Mouse (Mus musculus) urinary bladder, postnatal 25 days (tissue): ENCODE measurements around the gene Sp100.

Experiments used
- DNase-seq: peaks from one replicate; pipeline ENCODE4 v3.0.0; 2022; ENCODE audit warnings: low spot score

Gene Sp100

GRCm38 (mm10) chr1:85702531-85702930 lies 52.7 kb downstream of the Sp100 start:
- no peak for DNase-seq

DNA sequence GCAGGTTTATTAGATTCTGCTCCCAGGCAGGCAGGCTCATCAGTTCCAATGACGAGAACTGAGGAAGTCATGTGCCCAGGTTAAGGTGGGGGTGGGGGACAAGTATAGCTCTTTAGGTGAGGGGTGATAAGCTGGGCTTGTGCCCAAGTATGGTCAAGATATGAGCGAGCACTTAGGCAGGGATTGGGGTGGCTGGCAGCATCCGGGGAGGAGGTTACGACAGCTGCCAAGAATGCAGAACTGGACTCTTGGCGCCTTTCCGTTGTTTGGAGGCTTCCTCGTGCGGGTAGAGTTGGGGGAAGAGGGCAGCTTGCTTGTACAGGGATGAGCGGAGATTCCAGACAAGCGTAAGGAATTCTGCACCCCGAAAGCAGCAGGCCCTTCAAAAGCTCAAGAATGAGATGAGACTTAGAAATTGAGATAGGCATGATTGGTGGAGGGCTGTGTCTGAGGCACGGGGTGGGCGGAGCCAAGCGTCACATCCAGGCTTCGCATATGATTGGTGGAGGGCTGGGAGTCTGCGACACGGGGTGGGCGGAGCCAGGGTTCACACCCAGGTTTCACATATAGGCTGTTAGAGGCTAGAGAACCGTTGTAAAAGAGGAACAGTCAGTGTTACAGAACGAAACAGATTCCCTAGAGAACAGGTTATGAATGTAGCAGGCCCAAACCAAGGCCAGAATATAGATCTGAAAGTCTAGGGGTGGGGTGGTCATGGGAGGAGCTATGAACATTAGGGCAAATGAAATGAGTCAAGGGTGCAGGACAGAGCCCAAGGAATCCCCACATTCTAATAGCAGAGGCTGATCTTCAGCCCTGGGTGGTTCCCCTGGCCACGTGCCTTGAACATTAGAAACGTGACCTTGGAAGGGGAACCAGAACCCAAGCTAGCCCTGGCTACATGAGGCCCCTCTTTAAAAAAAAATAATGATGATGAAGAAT lies 53.7 kb downstream of the Sp100 start:
- peak; percentile 71 for DNase-seq

DNA sequence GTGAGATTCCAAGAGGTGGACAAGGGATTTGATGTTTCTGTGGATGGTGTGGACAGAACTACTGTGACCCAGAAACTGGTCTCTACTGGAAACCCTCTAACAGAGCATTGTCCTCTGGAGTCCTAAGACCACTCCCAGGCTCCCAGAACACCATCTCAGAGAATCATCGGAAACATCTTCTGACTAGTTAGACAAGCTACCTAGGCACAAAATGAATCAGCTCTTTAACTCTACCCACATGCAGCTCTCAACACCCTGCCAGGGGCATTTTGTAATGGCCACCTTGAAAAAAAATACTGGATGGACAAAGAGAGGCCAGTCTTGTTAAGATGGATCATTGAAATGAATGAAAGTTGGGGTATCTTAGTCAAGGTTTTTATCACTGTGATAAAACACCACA lies 55.8 kb downstream of the Sp100 start:
- DNase-seq = no peak

DNA sequence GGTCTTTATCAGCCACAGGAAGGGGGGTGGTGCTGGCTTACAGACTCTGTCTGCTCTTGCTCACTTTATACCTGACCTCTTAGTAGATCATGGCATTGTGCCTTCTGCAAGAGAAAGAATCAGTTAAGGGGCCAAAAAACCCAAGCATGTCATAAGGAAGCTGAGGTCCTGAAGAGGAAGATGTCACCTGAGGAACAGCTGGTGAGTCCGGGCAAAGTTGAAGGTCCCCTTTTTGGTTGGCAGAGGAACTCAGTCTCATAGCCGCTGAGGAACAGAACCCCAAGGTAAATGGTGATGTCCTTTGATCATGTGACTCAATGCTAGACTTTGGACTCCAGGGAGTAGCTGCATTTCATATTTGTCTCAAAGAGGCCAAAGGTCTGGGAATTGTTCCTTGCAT lies 57.0 kb downstream of the Sp100 start:
- DNase-seq = no peak

GRCm38 (mm10) chr1:85714501-85714900 lies 64.7 kb downstream of the Sp100 start:
- no peak for DNase-seq

- DNase-seq = no peak
Observed at GRCm38 (mm10) chr1:85716447-85717027, 66.7 kb downstream of the Sp100 start.

- DNase-seq = no peak
Observed at GRCm38 (mm10) chr1:85719049-85719448, 69.3 kb downstream of the Sp100 start.

- DNase-seq = no peak
Observed at GRCm38 (mm10) chr1:85720220-85720893, 70.6 kb downstream of the Sp100 start.

DNA sequence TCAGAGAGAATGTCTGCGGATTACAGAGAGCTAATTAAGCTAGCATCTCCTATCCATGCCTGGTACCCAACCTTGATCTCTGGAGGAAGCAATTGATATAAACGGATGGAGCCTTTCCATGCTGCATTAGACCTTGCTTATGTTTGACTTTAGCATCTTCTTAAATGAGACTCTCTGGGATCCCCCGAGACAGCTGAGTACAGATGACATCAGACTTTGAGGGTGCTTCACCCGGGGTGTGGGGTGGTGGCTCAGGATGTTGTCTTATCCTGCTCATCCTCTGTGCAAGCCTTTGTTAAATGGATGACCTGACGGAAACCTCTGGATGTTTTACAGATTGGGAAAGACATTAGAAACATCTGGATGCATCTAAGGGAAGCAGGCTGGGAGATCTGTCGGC lies 80.7 kb downstream of the Sp100 start:
- DNase-seq = no peak

DNA sequence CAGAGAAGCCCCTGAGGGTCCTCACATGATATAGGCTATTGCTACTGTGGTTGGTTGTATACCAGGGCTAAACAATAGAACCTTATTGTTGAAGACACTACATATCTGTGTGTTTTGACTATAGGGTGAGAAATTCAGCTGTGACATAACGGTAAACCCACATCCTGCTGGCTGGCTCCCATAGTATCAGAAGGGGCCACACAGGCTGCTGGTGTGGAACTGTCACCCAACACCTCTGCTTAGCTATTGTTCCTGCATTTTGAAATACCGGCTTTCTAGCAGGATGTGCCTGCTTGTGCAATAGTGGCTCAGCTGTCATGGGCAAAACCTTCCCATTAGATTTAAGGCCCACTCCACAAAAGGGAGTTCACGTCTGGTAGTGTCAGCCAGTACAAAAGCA lies 82.8 kb downstream of the Sp100 start:
- no peak for DNase-seq

DNA sequence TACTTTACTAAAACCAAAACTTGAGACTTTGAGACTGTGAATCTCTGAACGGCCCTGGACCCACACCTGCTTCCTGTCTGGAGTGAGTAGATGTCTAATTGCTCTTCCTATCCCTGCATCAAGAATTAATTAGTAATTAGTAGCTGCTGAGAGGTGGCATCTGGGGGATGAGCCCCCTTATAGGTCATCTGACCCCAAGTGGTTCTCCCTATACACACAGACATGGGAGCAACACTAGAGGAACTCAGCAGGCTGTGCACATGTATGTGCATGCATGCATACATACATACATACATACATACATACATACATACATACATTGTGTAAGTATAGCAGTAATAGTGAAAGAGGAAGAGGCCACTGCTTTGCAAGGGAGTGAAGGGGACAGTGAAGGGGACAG lies 84.7 kb downstream of the Sp100 start:
- no peak for DNase-seq

DNA sequence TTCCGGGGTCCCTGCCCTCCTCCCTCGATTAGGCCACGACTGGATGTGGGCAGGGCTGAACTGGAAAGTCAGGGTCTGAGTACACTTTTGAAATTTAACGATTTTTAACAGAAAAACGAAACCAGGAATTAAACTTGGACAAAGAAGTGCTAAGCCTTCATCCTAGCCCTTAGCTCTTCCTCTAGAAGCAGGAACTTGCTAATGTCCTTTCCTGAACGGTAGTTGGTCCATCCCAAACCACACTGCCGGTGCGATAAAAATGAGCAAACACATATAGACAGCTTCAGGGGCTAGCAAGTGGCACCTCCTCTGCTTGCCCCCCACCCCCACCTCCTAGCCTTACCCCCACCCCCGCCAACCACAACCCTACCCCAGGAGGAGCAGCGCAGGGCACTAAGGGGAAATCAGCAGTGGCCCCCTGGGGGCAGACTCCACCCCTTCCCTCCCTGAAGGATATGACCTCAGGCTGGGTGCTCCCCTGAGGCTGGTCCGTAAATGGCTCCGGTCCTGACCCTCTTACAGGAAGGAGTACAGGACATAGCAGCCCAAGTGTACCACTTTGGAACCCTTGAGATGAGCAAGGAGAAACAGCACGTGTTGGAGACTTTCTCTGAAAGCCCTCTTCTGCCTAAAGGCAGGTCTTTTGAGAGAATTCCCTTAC lies 85.8 kb downstream of the Sp100 start:
- no peak for DNase-seq

DNA sequence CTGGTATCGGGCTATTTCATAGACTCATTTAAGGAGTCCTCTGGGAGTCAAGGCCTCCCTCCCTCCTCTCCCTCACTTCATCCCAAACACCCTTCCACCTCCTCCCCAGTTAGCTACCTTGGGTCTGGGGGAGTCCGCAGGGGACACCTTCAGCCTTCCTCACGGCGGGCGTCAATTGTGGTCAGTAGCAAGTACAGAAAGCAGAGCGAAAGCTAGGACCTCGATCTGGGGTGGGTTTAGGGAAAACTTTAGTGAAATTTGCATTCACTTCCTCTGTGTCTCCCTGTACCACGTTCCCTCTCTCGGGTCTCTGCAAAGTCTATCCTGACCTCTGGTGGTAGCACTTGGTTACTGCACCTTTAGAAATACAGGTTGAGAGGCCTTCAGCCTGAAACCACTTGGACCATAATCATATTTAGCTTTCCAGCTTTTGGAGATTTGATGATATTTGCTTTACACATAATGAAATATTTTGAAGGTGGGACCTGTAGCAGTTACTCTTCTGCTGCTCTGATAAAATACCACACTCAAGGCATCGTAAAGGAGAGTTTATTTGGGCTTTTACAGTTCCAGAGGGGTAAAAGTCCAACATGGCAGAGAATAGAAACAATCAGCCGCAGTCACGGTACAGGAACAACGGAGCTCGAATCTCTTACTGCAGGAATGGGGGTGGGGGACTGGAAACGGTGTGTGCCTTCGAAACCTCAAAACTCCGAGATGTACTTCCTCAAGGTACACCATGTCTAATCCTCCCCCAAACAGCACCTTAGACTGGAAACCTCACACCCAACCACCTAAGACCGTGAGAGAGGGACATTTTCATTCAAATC lies 86.8 kb downstream of the Sp100 start:
- DNase-seq = peak; percentile 68

DNA sequence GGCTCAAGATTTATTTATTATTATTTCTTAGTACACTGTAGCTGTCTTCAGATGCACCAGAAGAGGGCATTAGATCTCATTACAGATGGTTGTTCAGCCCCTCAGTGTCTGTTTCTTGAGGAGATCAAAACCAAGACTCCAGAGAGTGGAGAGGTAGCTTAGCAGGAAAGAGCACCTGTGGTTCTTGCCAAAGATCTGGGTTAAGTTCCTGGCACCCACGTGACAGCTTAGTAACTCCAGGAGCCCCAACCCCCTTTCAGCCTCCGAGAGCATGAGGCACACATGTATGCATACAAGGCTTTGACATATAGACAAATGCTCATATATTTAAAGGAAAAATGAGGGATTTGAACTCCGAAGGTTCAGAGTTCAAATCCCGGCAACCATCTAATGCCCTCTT lies 89.2 kb downstream of the Sp100 start:
- DNase-seq = no peak

- DNase-seq = no peak
Observed at GRCm38 (mm10) chr1:85739819-85740218, 90.0 kb downstream of the Sp100 start.

DNA sequence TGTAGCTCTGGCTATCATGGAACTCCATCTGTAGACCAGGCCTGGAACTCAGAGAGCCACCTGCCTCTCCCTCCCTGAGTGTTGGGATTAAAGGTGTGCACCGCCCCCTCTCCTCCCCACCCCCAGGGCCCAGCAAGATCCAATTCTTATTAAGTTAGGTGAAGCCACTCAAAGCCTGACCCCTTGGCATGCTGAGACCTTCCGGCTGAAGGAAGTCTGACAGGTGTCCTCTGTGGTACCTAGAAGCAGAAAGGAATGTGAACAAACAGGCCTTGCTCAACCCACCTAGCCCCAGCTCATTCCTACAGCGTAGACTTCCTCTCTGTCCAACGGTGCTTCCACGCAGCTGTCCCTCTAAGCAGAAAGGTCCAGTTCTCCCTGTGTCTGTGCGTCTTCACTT lies 91.1 kb downstream of the Sp100 start:
- no peak for DNase-seq

DNA sequence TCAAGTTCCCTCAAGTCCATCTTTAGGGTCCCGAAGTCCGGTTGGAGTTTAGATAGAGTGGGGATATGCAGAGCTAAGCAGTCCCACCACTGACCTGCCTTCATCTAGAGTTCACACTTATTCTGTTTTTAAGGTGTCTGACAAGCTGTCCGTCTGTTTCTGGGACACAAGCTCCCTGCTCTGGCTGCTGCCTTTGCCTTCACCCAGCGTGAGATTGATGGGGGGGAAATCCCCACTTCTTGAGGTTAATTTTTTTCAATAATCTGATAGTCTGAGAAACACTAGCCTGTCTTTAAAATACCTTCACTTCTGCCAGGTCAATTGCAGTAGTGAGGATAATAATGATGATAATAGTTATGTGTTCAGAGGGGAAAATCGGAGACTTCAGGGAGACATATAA lies 92.5 kb downstream of the Sp100 start:
- DNase-seq = no peak

GRCm38 (mm10) chr1:85742916-85743505 lies 93.2 kb downstream of the Sp100 start:
- DNase-seq = no peak

GRCm38 (mm10) chr1:85744539-85744938 lies 94.8 kb downstream of the Sp100 start:
- DNase-seq = no peak

- DNase-seq = no peak
Observed at GRCm38 (mm10) chr1:85746511-85746910, 96.7 kb downstream of the Sp100 start.

DNA sequence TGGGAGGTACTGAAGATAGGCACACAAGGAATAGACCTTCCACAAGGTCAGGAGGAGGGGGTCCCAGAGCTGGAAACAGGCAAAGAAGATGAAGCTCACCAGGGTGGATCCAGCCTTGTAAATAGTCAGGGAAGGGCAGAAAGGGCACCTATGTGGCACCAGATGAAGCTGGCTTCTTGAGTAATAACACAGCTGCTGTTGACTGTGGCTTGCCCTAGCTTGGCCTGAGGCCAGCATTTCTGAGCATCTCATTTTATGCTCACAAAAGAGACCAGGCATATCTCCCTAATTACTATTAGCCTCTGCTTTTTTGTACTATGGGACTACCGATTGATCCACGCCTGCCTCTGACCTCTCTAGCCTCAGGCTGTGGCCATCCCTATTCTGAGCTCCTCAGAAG lies 100.0 kb downstream of the Sp100 start:
- no peak for DNase-seq
